Mouse (Mus musculus) E14TG2a.4 (cell line): Measurements from ENCODE around the gene Tubgcp6.

Experiments
- CTCF ChIP-seq: conservative IDR thresholded peaks from 2 replicates; pipeline ENCODE4 v1.5.1; 2014; ENCODE audit warnings: low read length
- NANOG ChIP-seq: IDR thresholded peaks from 2 replicates; pipeline ENCODE4 v1.6.1; 2014; ENCODE audit warnings: borderline replicate concordance, low read length, mixed read lengths
- POU5F1 ChIP-seq: IDR thresholded peaks from 2 replicates; pipeline ENCODE4 v1.6.1; 2014; ENCODE audit warnings: low read length, borderline replicate concordance

- no peak for TF ChIP-seq CTCF
- TF ChIP-seq POU5F1, result no peak
- TF ChIP-seq NANOG, result no peak
These were observed 1.4 kb upstream of the Tubgcp6 start for GRCm38 (mm10) chr15:89124312-89124711.
